Mouse (Mus musculus) testis, adult 10 weeks (tissue): ENCODE results near the gene Plcb2. TPM values are rescaled to one million over a fixed set of nuclear protein-coding genes. Genes with fewer than 3 reads are reported as not detected.

Source experiments
- polyA plus RNA-seq: library from polyadenylated mRNA; stranded (reverse); fragments of 350-450 nt; fragmentation: Illumina TruSeq; extraction: RNeasy Lipid Tissue Mini Kit (QIAGEN cat#74804); gene quantifications from one replicate; pipeline ENCODE4 v1.2.3, GENCODE M21; 2014; ENCODE audit warnings: low read depth, low replicate concordance

Gene Plcb2
- 3.0 TPM for polyA plus RNA-seq

DNA sequence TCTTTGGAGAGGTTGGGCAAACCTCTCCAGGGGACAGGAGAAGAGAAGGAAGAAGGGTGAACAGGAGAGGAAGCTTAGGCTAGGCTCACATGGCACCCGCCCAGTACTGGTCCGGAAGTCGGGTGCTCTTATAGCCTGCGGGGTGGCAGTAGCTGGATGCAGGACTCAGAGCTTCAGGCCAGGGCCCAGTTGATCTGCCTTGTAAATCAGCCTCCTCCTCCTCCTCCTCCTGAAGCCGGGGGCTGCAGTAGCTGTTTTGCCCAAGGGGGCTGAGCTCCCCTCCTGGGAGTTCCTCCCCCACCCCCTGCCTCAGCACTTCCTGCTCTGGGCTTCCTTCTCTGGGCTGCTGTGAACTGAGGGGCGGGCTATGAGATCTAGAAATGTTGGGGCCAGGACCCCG lies at the start of gene Plcb2:
Gene Plcb2 (minus strand): TSS at position 102 of the 400 bp plus-strand sequence.

DNA sequence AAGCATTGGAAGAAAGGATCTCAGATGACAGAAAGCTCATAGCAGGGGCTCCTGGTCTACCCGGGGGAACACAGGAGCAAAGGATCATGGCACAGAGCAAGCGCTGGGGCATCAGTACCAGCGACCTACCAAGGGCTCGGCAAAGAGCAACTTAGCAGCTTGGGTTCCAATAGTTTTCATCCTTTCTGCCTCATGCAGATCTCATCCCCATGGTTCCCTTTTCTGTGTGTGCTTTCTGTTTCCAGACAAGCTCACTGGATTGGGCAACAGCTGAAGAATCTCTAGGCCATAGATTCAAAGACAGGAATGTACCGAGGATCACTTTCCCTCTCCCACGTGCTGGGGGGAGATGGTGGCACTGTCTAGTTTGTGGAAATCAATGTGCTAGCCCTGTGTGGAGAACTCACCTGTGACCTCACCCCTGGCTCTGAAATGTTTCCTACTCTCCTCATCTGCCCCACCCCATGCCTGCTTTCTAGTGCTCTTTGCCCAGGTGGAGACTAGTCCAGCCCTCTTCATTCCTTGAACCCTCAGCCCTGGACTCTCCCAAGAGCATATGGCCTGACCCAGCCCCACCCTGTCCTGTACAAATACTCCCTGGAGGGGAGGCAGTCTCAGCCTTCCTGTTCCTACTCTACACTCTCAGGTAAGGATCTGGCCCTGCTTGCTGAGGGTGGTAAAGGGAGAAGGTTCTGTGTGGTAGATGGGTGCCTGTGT lies 44.1 kb upstream of the Plcb2 start, which contains the start of gene Phgr1:
Gene Phgr1 (plus strand): TSS at position 612 of the 717 bp plus-strand sequence.

DNA sequence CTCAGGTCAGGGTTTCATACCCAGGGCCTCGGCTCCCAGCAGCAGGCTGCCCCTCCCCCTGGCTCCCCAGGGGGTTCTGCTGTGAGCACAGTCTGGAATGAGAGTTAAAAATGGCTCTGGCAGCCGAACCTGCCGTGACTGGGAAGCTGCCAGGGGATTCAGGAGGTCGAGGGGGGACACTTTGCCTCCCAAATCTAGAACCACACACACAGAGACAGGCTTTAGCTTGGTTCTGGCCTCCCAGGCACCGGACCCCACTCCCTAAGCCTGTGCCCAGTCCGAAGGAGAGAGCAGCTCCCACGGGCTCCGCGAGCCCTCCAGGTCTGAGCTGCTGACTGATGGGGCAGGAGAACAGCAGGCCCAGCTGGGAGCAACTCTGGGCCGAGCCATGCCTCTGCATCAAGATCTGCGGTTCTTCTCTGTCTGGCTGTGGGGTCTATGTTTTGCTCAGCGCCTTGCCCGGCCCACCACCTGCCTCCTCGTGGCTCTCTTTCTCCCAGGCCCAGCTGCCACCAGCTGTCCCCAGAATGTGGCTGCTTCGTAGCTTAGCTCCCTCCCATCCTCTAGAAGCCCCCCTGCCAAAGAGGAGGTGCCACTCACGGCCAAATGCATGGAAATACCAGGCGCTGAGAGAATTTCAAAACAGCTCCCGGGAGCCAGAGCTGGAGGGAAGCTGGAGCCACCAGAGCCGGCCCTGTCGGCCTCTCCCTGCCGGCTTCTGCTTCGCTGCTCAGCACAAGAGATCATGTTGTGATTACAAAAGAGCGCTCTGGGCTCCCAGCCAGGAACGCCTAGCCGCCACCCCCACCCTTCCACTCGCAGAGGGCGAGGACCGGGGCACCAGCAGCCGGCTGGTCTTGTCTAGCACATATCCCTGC lies 33.9 kb upstream of the Plcb2 start, which contains the start of gene Ccdc9b:
Gene Ccdc9b (minus strand): TSS at position 756 of the 878 bp plus-strand sequence.

DNA sequence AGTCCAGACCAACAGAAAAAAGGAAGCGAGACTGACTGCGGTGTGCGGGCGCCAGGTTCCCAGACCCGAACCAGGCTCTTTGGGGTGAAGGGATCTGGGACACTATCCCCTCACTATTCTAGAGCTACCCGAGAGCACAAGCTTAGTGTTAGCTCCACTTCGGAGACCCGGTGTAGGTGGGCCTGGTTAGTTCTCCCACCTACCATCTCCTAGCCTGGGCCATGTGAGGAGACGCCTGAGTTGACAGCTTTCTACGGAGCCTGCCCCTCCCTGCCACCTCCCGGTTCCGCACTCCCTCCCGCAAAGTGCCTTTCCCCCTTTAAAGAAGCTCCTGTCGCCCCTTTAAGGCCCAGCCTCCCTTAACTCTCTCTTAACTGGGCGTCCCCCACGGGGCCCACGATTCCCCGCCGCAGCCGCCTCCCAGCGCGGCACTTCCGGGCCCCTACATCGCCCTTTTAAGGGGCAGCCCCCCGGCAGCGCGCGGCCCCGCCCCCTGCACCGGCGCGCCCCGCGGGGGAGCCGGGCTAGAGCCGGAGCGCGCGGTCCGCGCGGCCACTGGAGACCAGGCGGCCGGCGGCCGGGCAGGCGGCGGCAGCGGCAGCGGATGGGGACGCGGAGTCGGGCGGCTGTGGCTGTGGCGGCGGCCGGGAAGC lies 17.1 kb upstream of the Plcb2 start, which contains the start of gene Inafm2:
Gene Inafm2 (plus strand): TSS at position 527 of the 653 bp plus-strand sequence.

DNA sequence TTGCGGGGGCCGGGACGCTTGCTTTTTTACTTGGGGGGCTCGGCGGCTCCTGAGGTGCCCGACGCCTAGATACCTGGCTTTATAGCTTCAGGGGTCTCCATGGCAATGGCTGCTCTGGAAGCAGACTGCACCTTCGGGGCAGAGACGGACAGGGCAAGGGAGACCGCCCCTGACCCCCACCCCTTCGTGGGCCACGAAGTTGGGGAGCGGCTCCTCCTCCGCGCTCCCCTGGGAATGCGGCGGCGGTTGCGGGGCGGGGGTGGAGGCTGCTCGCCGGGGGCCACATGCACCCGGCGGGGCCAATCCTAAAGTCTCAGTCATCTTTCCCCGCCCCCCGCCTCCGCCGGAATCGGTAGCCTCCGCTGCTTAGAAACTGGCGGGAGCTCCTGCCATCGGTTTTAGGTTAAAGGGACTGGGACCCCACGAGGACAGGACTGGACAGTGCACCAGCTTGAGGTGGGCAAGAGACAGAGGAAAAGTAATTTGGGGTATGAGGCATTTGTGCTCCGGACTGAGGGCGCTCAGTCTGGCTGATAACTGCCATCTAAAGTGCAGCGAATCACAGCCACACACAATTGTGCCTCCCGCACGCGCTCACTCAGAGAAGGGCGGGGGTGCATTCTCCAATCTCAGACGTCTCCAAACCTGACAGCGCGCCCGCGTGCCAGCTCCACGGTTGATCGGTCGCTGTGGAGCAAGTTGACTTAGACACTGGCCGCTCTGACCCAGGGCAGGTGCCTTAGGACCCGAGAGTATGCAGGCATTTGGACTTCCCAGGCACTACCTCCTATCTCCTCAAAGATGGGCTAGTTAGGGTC lies 24.1 kb downstream of the Plcb2 start, which contains the start of gene Ankrd63:
Gene Ankrd63 (minus strand): TSS at position 51 of the 818 bp plus-strand sequence.

DNA sequence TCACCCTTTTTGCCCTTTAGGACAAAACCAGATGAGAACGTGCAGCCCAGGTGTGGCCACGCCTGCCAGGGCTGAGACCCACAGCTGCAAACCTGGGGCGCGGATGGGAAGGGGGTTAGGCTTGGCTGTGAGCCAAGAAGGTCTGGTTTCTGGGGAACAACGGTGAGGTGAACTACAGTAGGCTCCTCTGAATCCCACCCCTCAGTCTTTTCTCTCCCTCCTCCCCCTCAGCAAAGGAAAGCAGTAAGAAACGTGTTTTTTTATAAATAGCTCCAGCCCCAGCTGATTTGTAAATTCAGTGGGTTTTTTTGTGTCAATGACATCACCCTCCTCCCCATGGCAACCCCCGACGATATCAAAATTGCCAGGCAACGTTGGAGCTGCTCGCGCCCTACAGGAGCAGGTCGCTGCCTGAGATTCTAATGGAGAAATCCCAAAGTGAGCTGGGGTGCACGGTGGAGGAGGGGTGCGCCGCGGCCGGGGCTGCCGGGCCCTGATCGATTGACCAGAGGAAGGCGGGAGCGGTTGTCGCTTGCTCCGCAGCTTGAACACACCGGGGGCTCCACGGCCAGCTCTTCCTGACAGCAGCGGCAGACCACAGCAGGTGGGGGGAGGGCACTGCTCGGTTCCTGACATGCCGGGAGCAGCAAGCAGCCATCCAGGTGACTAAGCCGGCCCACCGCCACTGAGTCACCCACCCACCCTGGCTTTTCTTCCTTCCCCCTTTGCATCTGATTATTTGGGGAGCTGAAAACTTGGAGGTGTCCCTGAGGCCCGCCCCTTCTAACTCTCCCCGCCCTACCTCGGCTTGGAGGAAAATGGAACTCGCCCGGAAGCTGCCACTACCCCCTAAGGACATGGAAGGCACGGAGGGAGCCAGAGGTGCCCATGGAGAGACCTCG lies 65.1 kb downstream of the Plcb2 start, which contains the start of gene Pak6:
Gene Pak6 (plus strand): TSS at position 402 of the 902 bp plus-strand sequence.

Other genes with a start within 250 kb of the Plcb2 start
- 244 TPM for gene Srp14, start 248.7 kb downstream of the Plcb2 start, polyA plus RNA-seq
- gene Bmf, start 178.8 kb downstream of the Plcb2 start, polyA plus RNA-seq: 0.32 TPM
- gene Bub1b, start 130.2 kb downstream of the Plcb2 start, polyA plus RNA-seq: 41.9 TPM
- gene Pak6, start 65.1 kb downstream of the Plcb2 start, polyA plus RNA-seq: 0.71 TPM
- 0.57 TPM for gene Ankrd63, start 24.5 kb downstream of the Plcb2 start, polyA plus RNA-seq
- 27.8 TPM for gene Inafm2, start 17.3 kb upstream of the Plcb2 start, polyA plus RNA-seq
- gene Ccdc9b, start 34.2 kb upstream of the Plcb2 start, polyA plus RNA-seq: 0.39 TPM
- gene Phgr1, start 44.3 kb upstream of the Plcb2 start, polyA plus RNA-seq: not detected
- 0.13 TPM for gene Disp2, start 51.3 kb upstream of the Plcb2 start, polyA plus RNA-seq
- gene Knstrn, start 85.6 kb upstream of the Plcb2 start, polyA plus RNA-seq: 186 TPM
- 17.3 TPM for gene Ivd, start 133.5 kb upstream of the Plcb2 start, polyA plus RNA-seq
- 3.1 TPM for gene Bahd1, start 171.9 kb upstream of the Plcb2 start, polyA plus RNA-seq
- gene Chst14, start 198.1 kb upstream of the Plcb2 start, polyA plus RNA-seq: 0.49 TPM